Mouse (Mus musculus) brain, embryonic 14.5 days (tissue): ENCODE results near the gene Gm28043.

Source experiments
- CTCF ChIP-seq: fragments of 200-500 bp; IDR thresholded peaks from 2 replicates; pipeline ENCODE4 v1.5.1; 2012; ENCODE audit warnings: inconsistent platforms, mild to moderate bottlenecking, moderate library complexity, borderline replicate concordance; ENCODE audit not compliant: insufficient read depth, insufficient read length; ENCODE audit errors: extremely low read depth
- POLR2A ChIP-seq: fragments of 200-500 bp; IDR thresholded peaks from 2 replicates; pipeline ENCODE4 v1.6.1; 2012; ENCODE audit warnings: mild to moderate bottlenecking, inconsistent platforms, borderline replicate concordance; ENCODE audit not compliant: poor library complexity, insufficient read depth, insufficient read length, severe bottlenecking; ENCODE audit errors: extremely low read depth

DNA sequence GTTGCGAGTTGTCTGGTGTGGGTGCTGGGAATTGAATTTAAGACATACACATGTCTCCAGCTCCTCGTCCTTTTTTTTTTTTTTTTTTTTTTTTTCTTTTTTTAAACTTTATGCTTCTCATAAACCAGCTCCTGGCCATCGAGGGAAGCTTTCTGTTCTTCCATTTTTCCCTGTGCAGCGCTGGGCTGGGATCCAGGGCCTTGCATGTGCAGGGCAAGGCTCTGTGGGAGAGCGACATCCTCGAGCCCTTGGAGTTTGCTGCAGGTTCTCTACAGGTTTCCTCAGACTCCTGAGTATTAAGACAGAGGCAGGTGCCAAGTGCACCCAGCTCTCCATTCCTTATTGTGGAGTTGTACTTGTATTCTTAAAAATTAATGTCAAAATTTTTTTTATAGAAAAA is 47.5 kb downstream of the Gm28043 start:
- TF ChIP-seq POLR2A (no peak), CTCF (no peak)
